Mouse (Mus musculus) neural tube, embryonic 13.5 days (tissue): ENCODE data around the gene Pcsk5. TPM values are rescaled to one million over a fixed set of nuclear protein-coding genes. Genes with fewer than 3 reads are reported as not detected.

Experiments
- ATAC-seq: fragments of 200-750 bp; cut with Nextera tagmentation; 2 replicates; pipeline ENCODE4 v1.8.0; 2017; ENCODE audit warnings: low read depth, mild to moderate bottlenecking, moderate TSS enrichment, moderate library complexity
- H3K27ac ChIP-seq: fragments of 300-500 bp; sonication (generic); replicated peaks from 2 replicates; pipeline ENCODE4 v1.5.1; 2015; ENCODE audit warnings: moderate library complexity, mild to moderate bottlenecking, inconsistent platforms
- H3K27me3 ChIP-seq: fragments of 300-500 bp; sonication (generic); 2 replicates; pipeline ENCODE4 v1.6.1; 2015; ENCODE audit warnings: mild to moderate bottlenecking, inconsistent platforms
- H3K36me3 ChIP-seq: fragments of 300-500 bp; sonication (generic); 2 replicates; pipeline ENCODE4 v1.6.1; 2015; ENCODE audit warnings: mild to moderate bottlenecking, inconsistent platforms
- H3K4me1 ChIP-seq: fragments of 300-500 bp; sonication (generic); replicated peaks from 2 replicates; pipeline ENCODE4 v1.6.1; 2015; ENCODE audit warnings: inconsistent platforms
- H3K4me2 ChIP-seq: fragments of 300-500 bp; sonication (generic); 2 replicates; pipeline ENCODE4 v1.6.1; 2015; ENCODE audit warnings: inconsistent platforms, mild to moderate bottlenecking, moderate library complexity
- H3K4me3 ChIP-seq: fragments of 300-500 bp; sonication (generic); 2 replicates; pipeline ENCODE4 v1.5.1; 2015; ENCODE audit warnings: mild to moderate bottlenecking, inconsistent platforms
- H3K9ac ChIP-seq: fragments of 300-500 bp; sonication (generic); 2 replicates; pipeline ENCODE4 v1.6.1; 2015; ENCODE audit warnings: moderate library complexity, mild to moderate bottlenecking, inconsistent platforms
- H3K9me3 ChIP-seq: fragments of 300-500 bp; sonication (generic); 2 replicates; pipeline ENCODE4 v1.6.1; 2016; ENCODE audit warnings: inconsistent platforms
- WGBS: fragments of 180-500 bp; shearing (Covaris S2); methylation state at CpG from one replicate; pipeline ENCODE4 v1.1.7; 2015; 5-methylcytosine and 5-hydroxymethylcytosine counted together
- polyA plus RNA-seq: library from polyadenylated mRNA; unstranded; fragments of >200 nt; fragmentation: Nextera tagmentation; extraction: Ambion mirVana; gene quantifications from 2 replicates; pipeline ENCODE4 v1.2.1, GENCODE M21; 2015

Gene Pcsk5
- polyA plus RNA-seq, 1 experiment from 2014 or later, result 8.6 TPM

DNA sequence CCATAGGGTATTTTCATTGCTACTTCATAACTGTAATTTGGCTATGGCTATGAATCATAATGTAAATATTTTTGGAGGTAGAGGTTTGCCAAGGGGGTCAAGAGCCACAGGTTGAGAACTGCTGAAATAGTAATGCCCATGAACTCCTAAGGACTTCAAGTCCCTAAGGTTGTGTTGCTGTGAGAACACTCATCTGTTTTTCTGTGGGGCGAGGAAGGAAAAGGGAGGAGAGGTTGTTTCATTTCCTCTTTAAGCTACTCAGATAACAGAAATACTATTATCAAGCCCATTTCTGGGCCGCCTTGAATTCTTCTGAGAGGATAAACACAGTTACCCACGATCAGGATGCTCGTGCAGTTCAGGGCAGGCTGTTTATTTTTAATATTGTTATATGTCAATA, 440.6 kb downstream of the Pcsk5 start:
- H3K4me3 ChIP-seq, result no peak overlapping the region
- H3K9ac ChIP-seq, result no peak overlapping the region
- H3K9me3 ChIP-seq, result no peaks in the 10 kb centered on the region
- peaks cover 14% of the 10 kb centered on the region for H3K27me3 ChIP-seq
- no peak for ATAC-seq
- H3K27ac ChIP-seq, result no peak overlapping the region
- WGBS, result 86% methylated on average over 4 of the region's 4 CpGs
- peaks cover 45% of the 10 kb centered on the region for H3K36me3 ChIP-seq
- no peak overlapping the region for H3K4me2 ChIP-seq
- peaks cover 15% of the 10 kb centered on the region for H3K4me1 ChIP-seq

DNA sequence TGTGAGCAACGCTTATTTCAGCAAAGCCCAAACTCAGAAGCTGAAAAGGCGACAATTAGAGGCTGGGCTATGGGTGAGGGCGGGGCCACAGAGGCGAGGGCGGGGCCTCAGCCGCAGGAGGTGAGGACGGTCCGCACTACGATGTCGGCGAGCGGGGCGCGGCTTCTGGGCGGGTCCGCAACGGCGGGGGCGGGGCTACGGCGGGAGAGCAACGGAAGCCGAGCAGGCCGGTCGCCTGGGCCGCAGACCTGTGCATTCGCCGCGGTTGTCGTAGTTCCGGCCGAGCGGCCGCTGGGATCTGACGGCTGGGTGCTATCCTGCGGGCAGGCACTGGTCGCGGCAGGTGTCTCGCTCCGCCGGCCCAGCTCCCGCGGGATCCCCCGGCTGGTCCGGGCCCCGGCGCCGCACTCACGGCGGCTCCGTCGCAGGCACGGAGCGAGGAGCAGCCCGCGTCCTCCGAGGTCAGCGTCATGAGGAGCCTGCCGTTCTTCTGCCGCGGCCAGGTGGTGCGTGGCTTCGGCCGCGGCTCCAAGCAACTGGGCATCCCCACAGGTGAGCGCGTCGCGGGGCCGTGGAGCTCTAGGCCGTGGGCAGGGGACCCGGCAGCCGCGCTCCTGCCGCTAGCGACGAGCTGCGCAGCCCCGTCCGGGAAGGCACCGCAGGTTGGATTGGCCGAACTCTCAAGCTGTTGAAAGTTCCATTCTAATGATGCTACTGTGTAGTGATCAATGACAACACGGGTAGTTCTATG, 443.4 kb downstream of the Pcsk5 start, which contains the start of gene Rfk:
Rfk (plus strand) TSS at position 203 of the 751 bp plus-strand sequence.
- Histone ChIP-seq H3K9me3 (no peaks in the 10 kb centered on the region), H3K27me3 (peaks cover 14% of the 10 kb centered on the region), H3K4me3 (peak within 1 kb of the TSS; percentile 89), H3K4me1 (peaks cover 15% of the 10 kb centered on the region), H3K36me3 (peaks cover 26% of the 10 kb centered on the region), H3K27ac (peak within 1 kb of the TSS; percentile 74), H3K4me2 (peak within 1 kb of the TSS; percentile 69), H3K9ac (peak within 1 kb of the TSS; percentile 87)
- WGBS, result under 1% methylated on average over 83 of the region's 83 CpGs
- ATAC-seq, result peak; percentile 99

DNA sequence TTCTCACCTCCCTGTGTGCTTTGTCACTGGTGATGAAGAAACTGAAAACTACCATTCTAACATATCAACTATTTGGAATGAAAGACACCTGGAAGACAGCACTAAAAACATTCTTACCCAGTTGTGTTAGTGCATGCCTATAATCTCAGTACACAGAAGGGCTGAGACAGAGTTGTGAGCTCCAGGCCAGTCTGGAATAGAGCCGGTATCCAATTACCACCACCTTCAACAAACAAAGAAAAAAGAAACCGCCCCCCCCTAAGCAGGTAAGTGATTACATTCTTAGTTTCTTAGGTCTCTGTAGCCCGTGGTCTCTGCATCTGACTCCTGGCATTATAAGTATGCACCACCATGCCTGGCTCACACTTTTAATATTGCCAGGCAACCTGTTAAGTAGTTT, 444.6 kb downstream of the Pcsk5 start:
- H3K4me3 ChIP-seq, result no peak overlapping the region
- WGBS, result 14% methylated on average over 3 of the region's 3 CpGs

DNA sequence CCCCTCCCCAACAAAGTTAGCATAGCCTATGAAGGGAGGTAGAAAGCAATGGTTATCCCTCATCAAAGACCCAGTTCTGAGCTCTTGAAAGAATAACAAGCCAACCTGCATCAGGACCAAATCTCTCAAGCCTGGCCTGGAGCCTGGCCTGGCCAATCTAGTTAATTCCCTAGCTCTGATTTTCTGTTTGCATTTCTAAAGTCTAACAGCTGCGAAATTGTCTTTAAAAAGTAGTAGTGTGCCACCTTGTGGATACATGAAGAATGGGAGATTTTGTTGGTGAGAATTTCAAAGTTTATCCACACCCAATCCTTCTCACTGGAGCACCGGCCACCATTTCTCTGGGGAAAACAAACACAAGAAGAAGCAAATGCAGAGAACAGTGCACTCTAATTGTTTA, 449.0 kb downstream of the Pcsk5 start:
- 20% methylated on average over 2 of the region's 2 CpGs for WGBS
- Histone ChIP-seq H3K4me1 (peaks cover 7% of the 10 kb centered on the region; the same call in 1 of the 2 replicates), H3K27ac (no peak overlapping the region), H3K9me3 (no peaks in the 10 kb centered on the region), H3K4me2 (no peak overlapping the region), H3K4me3 (no peak overlapping the region), H3K9ac (no peak overlapping the region), H3K27me3 (peaks cover 14% of the 10 kb centered on the region), H3K36me3 (no peaks in the 10 kb centered on the region)
- 0 out of 2 replicates have a peak, but pooled peaks have one; percentile 16 for ATAC-seq

More for the DNA sequence above, 444.6 kb downstream of the Pcsk5 start:
- no peak for ATAC-seq
- peak overlapping the region; percentile 69; the same call in 1 of the 2 replicates for H3K4me2 ChIP-seq
- peaks cover 15% of the 10 kb centered on the region for H3K36me3 ChIP-seq
- H3K4me1 ChIP-seq, result peaks cover 15% of the 10 kb centered on the region
- H3K9ac ChIP-seq, result no peak overlapping the region
- H3K27me3 ChIP-seq, result peaks cover 14% of the 10 kb centered on the region
- no peak overlapping the region for H3K27ac ChIP-seq
- no peaks in the 10 kb centered on the region for H3K9me3 ChIP-seq

DNA sequence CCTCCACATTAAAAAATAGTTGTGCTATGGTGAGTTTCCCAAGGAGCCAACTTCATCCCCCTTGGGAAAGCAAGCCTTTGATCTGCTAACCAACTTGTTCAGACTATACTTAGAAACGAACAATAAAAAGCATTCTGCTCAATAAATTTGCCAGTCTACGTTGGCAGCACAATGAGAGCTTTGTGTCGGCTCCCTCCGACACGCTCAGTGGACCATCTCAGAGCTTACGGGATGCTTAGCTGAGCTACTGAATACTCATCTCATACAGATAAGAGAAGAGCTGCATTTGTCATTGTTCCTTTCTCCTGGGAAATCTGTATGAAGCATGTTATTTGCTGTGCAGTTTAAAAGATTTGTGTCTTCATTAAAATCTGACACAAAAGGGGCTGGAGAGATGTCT, 451.0 kb downstream of the Pcsk5 start:
- H3K36me3 ChIP-seq, result no peaks in the 10 kb centered on the region
- no peak overlapping the region for H3K4me3 ChIP-seq
- no peak overlapping the region for H3K27ac ChIP-seq
- H3K9me3 ChIP-seq, result no peaks in the 10 kb centered on the region
- no peak overlapping the region for H3K4me2 ChIP-seq
- ATAC-seq, result peak; percentile 36; the same call in 1 of the 2 replicates
- 0 out of 2 replicates have a peak, but pooled peaks cover 3% of the 10 kb centered on the region for H3K4me1 ChIP-seq
- no peaks in the 10 kb centered on the region for H3K27me3 ChIP-seq
- WGBS, result 8% methylated on average over 6 of the region's 6 CpGs
- no peak overlapping the region for H3K9ac ChIP-seq

DNA sequence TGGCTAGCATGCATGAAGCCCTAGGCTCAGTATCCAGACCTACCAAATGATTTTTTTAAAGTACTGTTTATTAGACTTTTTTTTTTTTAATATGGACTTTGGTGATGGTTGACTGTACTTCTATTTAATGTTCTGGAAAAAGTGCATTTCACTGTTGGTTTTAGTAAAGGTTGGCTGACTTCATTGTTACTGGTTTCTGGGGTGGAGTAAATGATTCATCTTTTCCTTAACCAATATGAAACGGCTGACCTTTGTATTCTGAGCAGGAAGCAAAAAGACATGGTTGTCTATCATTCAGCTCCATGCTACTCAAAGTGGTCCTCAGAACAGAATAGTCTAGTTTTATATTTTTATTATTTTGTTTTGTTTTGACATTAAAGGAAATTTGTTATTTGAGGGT, 452.0 kb downstream of the Pcsk5 start:
- ATAC-seq, result no peak
- Histone ChIP-seq H3K4me3 (no peak overlapping the region), H3K9ac (no peak overlapping the region), H3K4me2 (no peak overlapping the region), H3K9me3 (no peaks in the 10 kb centered on the region), H3K36me3 (no peaks in the 10 kb centered on the region), H3K27me3 (no peaks in the 10 kb centered on the region), H3K27ac (no peak overlapping the region), H3K4me1 (0 out of 2 replicates have a peak, but pooled peaks cover 3% of the 10 kb centered on the region)
- 51% methylated on average over 1 of the region's 1 CpGs for WGBS

DNA sequence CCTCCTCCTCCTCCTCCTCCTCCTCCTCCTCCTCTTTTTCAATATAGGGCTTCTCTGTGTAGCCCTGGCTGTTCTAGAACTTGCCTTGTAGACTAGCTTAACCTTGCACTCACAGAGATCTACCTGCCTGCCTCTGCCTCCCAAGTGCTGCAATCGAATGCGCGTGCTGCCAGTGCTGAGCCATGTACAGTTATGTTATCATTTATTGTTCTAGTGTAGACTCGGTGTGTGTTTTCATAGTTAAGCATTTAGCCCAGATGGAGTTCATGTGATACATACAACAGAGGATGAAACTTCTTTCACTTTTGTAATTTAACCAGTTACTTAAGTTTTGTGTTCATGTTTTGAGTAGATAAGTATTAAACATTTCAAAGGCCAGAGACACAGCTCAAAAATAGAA, 452.4 kb downstream of the Pcsk5 start:
- ATAC-seq, result no peak
- 95% methylated on average over 4 of the region's 4 CpGs for WGBS
- Histone ChIP-seq H3K9ac (no peak overlapping the region), H3K27ac (no peak overlapping the region), H3K4me1 (0 out of 2 replicates have a peak, but pooled peaks cover 3% of the 10 kb centered on the region), H3K4me3 (no peak overlapping the region), H3K9me3 (no peaks in the 10 kb centered on the region), H3K27me3 (no peaks in the 10 kb centered on the region), H3K4me2 (no peak overlapping the region), H3K36me3 (no peaks in the 10 kb centered on the region)

DNA sequence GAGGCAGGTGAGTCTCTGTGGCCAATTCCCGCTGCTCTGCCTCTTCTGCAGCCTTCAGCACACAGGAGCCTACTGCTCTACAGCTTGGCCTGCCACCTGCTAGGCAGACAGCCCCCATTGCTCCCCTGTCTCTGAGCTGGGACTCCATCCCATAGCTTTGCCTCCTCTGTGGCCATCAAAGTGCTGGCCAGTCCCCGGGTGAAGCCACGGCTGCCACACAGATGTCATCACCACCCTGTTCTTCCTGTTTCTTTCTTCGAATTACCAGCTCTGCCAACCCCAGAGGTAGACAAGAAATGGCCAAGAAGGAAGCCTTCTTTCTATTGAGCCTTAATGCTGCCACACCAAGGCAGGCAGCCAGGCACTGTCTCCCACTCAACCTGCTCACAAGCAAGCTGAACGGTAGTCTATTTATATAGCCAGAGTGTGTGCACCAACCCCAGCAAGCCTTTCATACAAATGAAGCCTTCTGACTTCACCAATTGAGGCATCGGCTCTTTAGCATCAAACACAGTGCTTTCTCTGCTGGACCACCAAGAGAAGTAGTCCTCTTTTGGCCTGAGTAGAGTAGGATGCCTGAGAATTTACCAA, 454.5 kb downstream of the Pcsk5 start:
- ATAC-seq, result no peak
- Histone ChIP-seq H3K27ac (no peak overlapping the region), H3K4me1 (0 out of 2 replicates have a peak, but pooled peaks cover 3% of the 10 kb centered on the region), H3K27me3 (no peaks in the 10 kb centered on the region), H3K4me3 (no peak overlapping the region), H3K36me3 (no peaks in the 10 kb centered on the region), H3K4me2 (no peak overlapping the region), H3K9ac (no peak overlapping the region), H3K9me3 (no peaks in the 10 kb centered on the region)
- WGBS, result 84% methylated on average over 6 of the region's 6 CpGs
